Mouse (Mus musculus) MEL (cell line): Measurements from ENCODE around the gene Dnaaf3. TPM values are rescaled to one million over a fixed set of nuclear protein-coding genes. Genes with fewer than 3 reads are reported as not detected.
A peak's percentile ranks its signal among the peaks of the same experiment; 100 is the strongest.
"Not testable (repeated sequence)": the region's sequence is repeated elsewhere in the genome, so short reads cannot be mapped to it uniquely, and the experiment has no call there.

Experiments
- DNase-seq: peaks from one replicate; pipeline ENCODE4 v3.0.0; 2011; ENCODE audit warnings: low read depth, low spot score
- H3K27ac ChIP-seq: 2 replicates; pipeline ENCODE4 v1.5.1; 2012; ENCODE audit warnings: low read depth, mild to moderate bottlenecking, control low read depth, low read length, moderate library complexity; ENCODE audit not compliant: control insufficient read depth
- H3K27me3 ChIP-seq, 2 experiments: fragments of 150-350 bp in 1 of 2; sonication (generic) in 1 of 2; 2 replicates each; pipeline ENCODE4 v1.6.1; 2012; ENCODE audit warnings: low read length in 2 of 2, mild to moderate bottlenecking in 2 of 2, improper control_type of control experiment in 1 of 2, moderate library complexity in 1 of 2; ENCODE audit not compliant: insufficient read depth in 2 of 2, control insufficient read depth in 1 of 2
- H3K36me3 ChIP-seq, 2 experiments: 2 replicates each; pipeline ENCODE4 v1.6.1; 2012 to 2014; ENCODE audit warnings: low read length in 2 of 2, improper control_type of control experiment in 1 of 2, inconsistent platforms in 1 of 2, mild to moderate bottlenecking in 1 of 2; ENCODE audit not compliant: insufficient read depth in 2 of 2, control insufficient read depth in 1 of 2
- H3K4me1 ChIP-seq, 2 experiments: fragments of 150-350 bp in 1 of 2; sonication (generic) in 1 of 2; 2 replicates each; pipeline ENCODE4 v1.6.1; 2012; ENCODE audit warnings: low read length in 2 of 2, improper control_type of control experiment in 1 of 2, mild to moderate bottlenecking in 1 of 2; ENCODE audit not compliant: insufficient read depth in 2 of 2, control insufficient read depth in 1 of 2
- H3K4me3 ChIP-seq, 2 experiments: fragments of 150-350 bp in 1 of 2; sonication (generic) in 1 of 2; 2 replicates each; pipeline ENCODE4 v1.5.1; 2012; ENCODE audit warnings: low read depth in 2 of 2, low read length in 2 of 2, mild to moderate bottlenecking in 2 of 2, moderate library complexity in 2 of 2, control low read depth in 1 of 2, improper control_type of control experiment in 1 of 2; ENCODE audit not compliant: control insufficient read depth in 1 of 2, insufficient read depth in 1 of 2
- H3K79me2 ChIP-seq: 2 replicates; pipeline ENCODE4 v1.6.1; 2012; ENCODE audit warnings: mild to moderate bottlenecking, low read length, moderate library complexity; ENCODE audit not compliant: control insufficient read depth, poor library complexity, insufficient read depth
- H3K9ac ChIP-seq: 2 replicates; pipeline ENCODE4 v1.6.1; 2012; ENCODE audit warnings: low read depth, mild to moderate bottlenecking, control low read depth, low read length, moderate library complexity; ENCODE audit not compliant: control insufficient read depth, poor library complexity, severe bottlenecking
- H3K9me3 ChIP-seq: fragments of 150-350 bp; sonication (generic); replicated peaks from 2 replicates; pipeline ENCODE4 v1.6.1; 2012; ENCODE audit warnings: mild to moderate bottlenecking, low read length, improper control_type of control experiment, moderate library complexity; ENCODE audit not compliant: insufficient read depth
- CHD1 ChIP-seq: IDR thresholded peaks from 2 replicates; pipeline ENCODE4 v1.6.1; 2012; ENCODE audit warnings: low read depth, mild to moderate bottlenecking, inconsistent platforms, low read length, improper control_type of control experiment
- CTCF ChIP-seq, 3 experiments: IDR thresholded peaks in 2 of 3; conservative IDR thresholded peaks in 1 of 3; 2 replicates each; pipeline ENCODE4 v1.5.1; 2011 to 2012; ENCODE audit warnings: low read length in 3 of 3, low read depth in 2 of 3, mild to moderate bottlenecking in 2 of 3, improper control_type of control experiment in 1 of 3, inconsistent platforms in 1 of 3, mixed read lengths in 1 of 3, moderate library complexity in 1 of 3; ENCODE audit not compliant: control insufficient read depth in 1 of 3, insufficient read depth in 1 of 3, poor library complexity in 1 of 3, severe bottlenecking in 1 of 3
- KAT2A ChIP-seq: conservative IDR thresholded peaks from 2 replicates; pipeline ENCODE4 v1.6.1; 2012; ENCODE audit warnings: low read depth, low read length, improper control_type of control experiment, inconsistent platforms
- POLR2AphosphoS2 ChIP-seq: IDR thresholded peaks from 2 replicates; pipeline ENCODE4 v1.6.1; 2011; ENCODE audit warnings: low read length, improper control_type of control experiment
- SMC3 ChIP-seq: IDR thresholded peaks from 2 replicates; pipeline ENCODE4 v1.6.1; 2011; ENCODE audit warnings: low read depth, low read length, improper control_type of control experiment
- ZMIZ1 ChIP-seq: IDR thresholded peaks from 2 replicates; pipeline ENCODE4 v1.6.1; 2012; ENCODE audit warnings: low read depth, mild to moderate bottlenecking, inconsistent platforms, low read length, improper control_type of control experiment, moderate library complexity
- polyA plus RNA-seq, 2 experiments: library from polyadenylated mRNA; stranded (reverse) in 1 of 2; unstranded in 1 of 2; fragments of >175 nt in 1 of 2; fragments of >200 nt in 1 of 2; gene quantifications; 2 replicates each; pipeline versions ENCODE4 v1.2.1 to v1.2.4; 2012; ENCODE audit warnings: low replicate concordance in 2 of 2, low read depth in 1 of 2; ENCODE audit not compliant: insufficient read length in 2 of 2, insufficient read depth in 1 of 2, missing spikeins in 1 of 2
- total RNA-seq: library from RNA; depleted of rRNA; stranded (reverse); fragments of 300-350 nt; gene quantifications from 2 replicates; pipeline ENCODE4 v1.2.3, GENCODE M21; 2012; rRNA removed

Gene Dnaaf3
- 0.69 and 0.73 TPM in 2 replicates for total RNA-seq
- polyA plus RNA-seq = 1 to 10 TPM in 1 of 2 experiments, not detected in 1; 2.9 TPM

DNA sequence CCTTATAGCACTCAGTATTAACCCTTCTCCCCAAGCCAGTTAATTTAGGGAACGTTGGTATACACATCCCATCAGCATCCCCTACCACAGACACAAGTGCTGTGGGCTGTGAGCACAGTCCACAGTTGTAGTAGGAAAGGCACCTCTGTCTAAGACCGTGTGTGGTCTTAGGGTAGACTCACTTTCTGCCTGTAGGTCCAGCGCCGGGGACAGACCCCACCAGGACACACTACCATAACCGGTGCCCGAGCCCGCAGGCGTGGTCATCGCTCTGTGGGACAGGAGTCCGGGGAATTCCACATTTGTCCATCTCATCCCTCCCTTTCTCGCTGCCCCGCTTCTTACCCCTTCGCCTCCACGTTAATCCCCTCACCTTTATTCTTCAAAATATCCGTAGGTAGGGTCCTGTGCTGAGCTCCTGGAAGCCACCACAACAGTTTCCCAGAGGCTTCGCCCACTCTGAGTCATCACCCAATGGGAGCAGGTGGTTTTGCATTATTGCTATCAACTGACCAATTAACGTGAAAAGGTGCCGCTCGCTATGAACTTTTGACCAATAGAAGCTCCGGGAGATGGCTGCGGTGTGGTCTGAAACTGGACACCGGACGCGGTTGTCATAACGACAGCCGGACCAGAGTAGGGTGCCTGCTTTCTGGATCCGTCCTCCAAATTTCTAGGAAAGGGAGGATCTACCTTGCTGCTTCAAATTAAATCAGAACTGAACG, at the start of gene Dnaaf3:
Gene Dnaaf3 (minus strand): TSS at position 449 of the 725 bp plus-strand sequence.
- no peak for TF ChIP-seq CTCF (IDR thresholded peaks at IDR 0.05 in 2 of 3, conservative IDR thresholded peaks at IDR 0.05 in 1 of 3; ENCODE audit: control insufficient read depth in 1 of 3, insufficient read depth in 1 of 3, low read depth in 2 of 3, low read length in 3 of 3, poor library complexity in 1 of 3, severe bottlenecking in 1 of 3)
- TF ChIP-seq CHD1 = no peak
- TF ChIP-seq ZMIZ1 = no peak
- no peak for TF ChIP-seq KAT2A
- Histone ChIP-seq H3K9ac (no peak within 1 kb of the TSS), H3K27ac (no peak within 1 kb of the TSS), H3K27me3 (peaks cover 5% of the 10 kb centered on the region in 2 experiments; a peak in 3 of 4 replicates), H3K36me3 (no peaks in the 10 kb centered on the region), H3K79me2 (no peaks in the 10 kb centered on the region), H3K9me3 (no peaks in the 10 kb centered on the region), H3K4me1 (no peaks in the 10 kb centered on the region), H3K4me3 (no peak within 1 kb of the TSS)
- DNase-seq = no peak

- H3K79me2 ChIP-seq, H3K27me3 ChIP-seq, H3K9me3 ChIP-seq, H3K9ac ChIP-seq, DNase-seq, H3K4me1 ChIP-seq, H3K4me3 ChIP-seq, H3K27ac ChIP-seq, H3K36me3 ChIP-seq: not testable (repeated sequence)
Observed at GRCm38 (mm10) chr7:4581481-4581880, 49.2 kb upstream of the Dnaaf3 start.

GRCm38 (mm10) chr7:4572361-4572760, 40.1 kb upstream of the Dnaaf3 start:
- H3K9me3 ChIP-seq, H3K79me2 ChIP-seq, H3K27ac ChIP-seq, DNase-seq, H3K9ac ChIP-seq, H3K4me3 ChIP-seq, H3K4me1 ChIP-seq, H3K36me3 ChIP-seq, H3K27me3 ChIP-seq: not testable (repeated sequence)

DNA sequence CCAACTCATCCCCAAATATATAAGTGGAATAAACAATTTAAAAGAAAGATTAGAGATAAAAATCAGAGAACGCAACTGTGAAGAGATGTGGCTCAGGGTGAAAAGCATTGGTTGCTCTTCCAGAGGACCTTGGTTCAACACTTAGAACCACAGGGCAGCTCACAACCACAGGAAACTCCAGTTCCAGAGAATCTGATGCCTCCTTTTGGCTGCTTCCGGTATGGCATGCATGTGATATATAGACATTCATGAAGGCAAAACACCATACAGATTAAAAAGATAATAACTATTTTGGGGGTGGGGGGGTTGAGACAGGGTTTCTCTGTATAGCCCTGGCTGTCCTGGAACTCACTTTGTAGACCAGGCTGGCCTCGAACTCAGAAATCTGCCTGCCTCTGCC, 30.4 kb upstream of the Dnaaf3 start:
- H3K9ac ChIP-seq = no peak overlapping the region
- H3K27ac ChIP-seq = no peak overlapping the region
- peak in 2 of 3 experiments; percentile 9 to 24; a peak in 1 of 6 replicates for TF ChIP-seq CTCF (IDR thresholded peaks at IDR 0.05 in 2 of 3, conservative IDR thresholded peaks at IDR 0.05 in 1 of 3; ENCODE audit: control insufficient read depth in 1 of 3, insufficient read depth in 1 of 3, low read depth in 2 of 3, low read length in 3 of 3, poor library complexity in 1 of 3, severe bottlenecking in 1 of 3)
- TF ChIP-seq POLR2AphosphoS2 = no peak
- peak; percentile 22; the same call in 1 of the 2 replicates for TF ChIP-seq SMC3
- DNase-seq = peak; percentile 19
- no peak overlapping the region for H3K4me3 ChIP-seq
- H3K36me3 ChIP-seq = no peaks in the 10 kb centered on the region
- H3K79me2 ChIP-seq = no peaks in the 10 kb centered on the region
- no peaks in the 10 kb centered on the region for H3K9me3 ChIP-seq
- H3K27me3 ChIP-seq = no peaks in the 10 kb centered on the region
- H3K4me1 ChIP-seq = no peaks in the 10 kb centered on the region
